Mouse (Mus musculus): ENCODE results near the gene Vim.

GRCm38 (mm10) chr2:13526205-13526604 is 47.5 kb upstream of the Vim start:
- no peak for TF ChIP-seq POLR2A (IDR thresholded peaks at IDR 0.05; ENCODE audit: low read depth, low read length)
- TF ChIP-seq CTCF (IDR thresholded peaks at IDR 0.05; ENCODE audit: borderline replicate concordance, insufficient read depth, low read length) = no peak

Data from embryonic fibroblast, embryonic 13.5 days (primary cell).